Mouse (Mus musculus) stomach, postnatal 0 days (tissue): ENCODE measurements around the gene Rpl24. TPM values are rescaled to one million over a fixed set of nuclear protein-coding genes. Genes with fewer than 3 reads are reported as not detected.

Experiments used
- ATAC-seq: fragments of 200-750 bp; cut with Nextera tagmentation; 2 replicates; pipeline ENCODE4 v1.8.0; 2017; ENCODE audit not compliant: low FRiP score, low TSS enrichment
- DNase-seq: peaks from one replicate; pipeline ENCODE4 v3.0.0-alpha.2; 2016; ENCODE audit warnings: low spot score
- H3K27ac ChIP-seq: fragments of 300-500 bp; sonication (generic); replicated peaks from 2 replicates; pipeline ENCODE4 v1.5.1; 2014; ENCODE audit warnings: mild to moderate bottlenecking, control low read depth
- H3K27me3 ChIP-seq: fragments of 300-500 bp; sonication (generic); 2 replicates; pipeline ENCODE4 v1.6.1; 2014; ENCODE audit warnings: low read length; ENCODE audit not compliant: control insufficient read depth, insufficient read depth
- H3K36me3 ChIP-seq: fragments of 300-500 bp; sonication (generic); 2 replicates; pipeline ENCODE4 v1.6.1; 2014; ENCODE audit warnings: low read length, mixed read lengths; ENCODE audit not compliant: control insufficient read depth, insufficient read depth
- H3K4me1 ChIP-seq: fragments of 300-500 bp; sonication (generic); replicated peaks from 2 replicates; pipeline ENCODE4 v1.6.1; 2014; ENCODE audit warnings: antibody characterized with exemption; ENCODE audit not compliant: control insufficient read depth, insufficient read depth
- H3K4me2 ChIP-seq: fragments of 300-500 bp; sonication (generic); replicated peaks from 2 replicates; pipeline ENCODE4 v1.6.1; 2014; ENCODE audit warnings: low read depth, mild to moderate bottlenecking, control low read depth, moderate library complexity
- H3K4me3 ChIP-seq: fragments of 300-500 bp; sonication (generic); 2 replicates; pipeline ENCODE4 v1.5.1; 2014; ENCODE audit warnings: low read depth, low read length, control low read depth
- H3K9ac ChIP-seq: fragments of 300-500 bp; sonication (generic); 2 replicates; pipeline ENCODE4 v1.6.1; 2014; ENCODE audit warnings: mild to moderate bottlenecking, low read length, control low read depth, mixed read lengths
- H3K9me3 ChIP-seq: fragments of 300-500 bp; sonication (generic); 2 replicates; pipeline ENCODE4 v1.6.1; 2016; ENCODE audit warnings: low read length; ENCODE audit not compliant: control insufficient read depth
- CTCF ChIP-seq: IDR thresholded peaks from 2 replicates; pipeline ENCODE4 v1.5.1; 2016; ENCODE audit warnings: antibody characterized with exemption, low read depth, mild to moderate bottlenecking, moderate library complexity
- EP300 ChIP-seq: optimal IDR thresholded peaks from 2 replicates; pipeline ENCODE3; 2016; ENCODE audit warnings: antibody characterized with exemption
- WGBS: fragments of 180-500 bp; shearing (Covaris S2); extraction: QIAGEN DNeasy Blood & Tissue Kit; methylation state at CpG from one replicate; pipeline ENCODE4 v1.1.7; 2014; 5-methylcytosine and 5-hydroxymethylcytosine counted together
- polyA plus RNA-seq: library from polyadenylated mRNA; unstranded; fragments of >200 nt; fragmentation: Nextera tagmentation; extraction: Ambion mirVana; gene quantifications from 2 replicates; pipeline ENCODE4 v1.2.1, GENCODE M21; 2015

Gene Rpl24
- polyA plus RNA-seq, 1 experiment from 2014 or later, result 770 TPM

DNA sequence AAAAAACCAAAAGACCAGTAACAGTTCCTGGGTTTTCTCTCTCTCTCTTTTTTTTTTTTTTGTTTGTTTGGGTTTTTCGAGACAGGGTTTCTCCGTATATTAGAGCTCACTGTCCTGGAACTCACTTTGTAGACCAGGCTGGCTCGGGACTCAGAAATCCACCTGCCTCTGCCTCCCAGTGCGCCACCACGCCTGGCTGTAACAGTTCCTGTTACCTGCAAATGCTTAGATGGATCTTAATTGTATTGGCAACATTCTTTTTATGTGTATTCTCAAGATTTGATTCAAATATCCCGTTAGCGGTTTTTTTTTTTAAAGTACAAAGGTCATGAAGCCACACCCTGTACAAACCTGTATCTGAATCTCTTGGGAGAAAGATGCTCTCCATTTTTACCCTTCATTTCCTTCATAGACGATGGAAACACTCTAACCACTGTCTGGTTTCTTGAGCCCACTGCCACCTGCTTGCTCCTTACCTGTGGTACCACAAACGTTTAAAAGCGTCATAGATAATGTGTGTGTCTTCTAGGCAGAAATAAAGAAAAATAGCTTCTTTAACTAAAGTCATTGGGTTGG, 6.6 kb downstream of the Rpl24 start:
- H3K9ac ChIP-seq, result peak overlapping the region; percentile 54; the same call in 1 of the 2 replicates
- 44% methylated on average over 10 of the region's 10 CpGs for WGBS
- no peaks in the 10 kb centered on the region for H3K9me3 ChIP-seq
- TF ChIP-seq EP300, result no peak
- TF ChIP-seq CTCF, result no peak
- H3K4me3 ChIP-seq, result peak overlapping the region; percentile 100
- no peaks in the 10 kb centered on the region for H3K4me1 ChIP-seq
- peak overlapping the region; percentile 74 for H3K27ac ChIP-seq
- peak overlapping the region; percentile 64 for H3K4me2 ChIP-seq
- DNase-seq (no peak), ATAC-seq (no peak)
- no peaks in the 10 kb centered on the region for H3K27me3 ChIP-seq
- H3K36me3 ChIP-seq, result peaks cover 14% of the 10 kb centered on the region

DNA sequence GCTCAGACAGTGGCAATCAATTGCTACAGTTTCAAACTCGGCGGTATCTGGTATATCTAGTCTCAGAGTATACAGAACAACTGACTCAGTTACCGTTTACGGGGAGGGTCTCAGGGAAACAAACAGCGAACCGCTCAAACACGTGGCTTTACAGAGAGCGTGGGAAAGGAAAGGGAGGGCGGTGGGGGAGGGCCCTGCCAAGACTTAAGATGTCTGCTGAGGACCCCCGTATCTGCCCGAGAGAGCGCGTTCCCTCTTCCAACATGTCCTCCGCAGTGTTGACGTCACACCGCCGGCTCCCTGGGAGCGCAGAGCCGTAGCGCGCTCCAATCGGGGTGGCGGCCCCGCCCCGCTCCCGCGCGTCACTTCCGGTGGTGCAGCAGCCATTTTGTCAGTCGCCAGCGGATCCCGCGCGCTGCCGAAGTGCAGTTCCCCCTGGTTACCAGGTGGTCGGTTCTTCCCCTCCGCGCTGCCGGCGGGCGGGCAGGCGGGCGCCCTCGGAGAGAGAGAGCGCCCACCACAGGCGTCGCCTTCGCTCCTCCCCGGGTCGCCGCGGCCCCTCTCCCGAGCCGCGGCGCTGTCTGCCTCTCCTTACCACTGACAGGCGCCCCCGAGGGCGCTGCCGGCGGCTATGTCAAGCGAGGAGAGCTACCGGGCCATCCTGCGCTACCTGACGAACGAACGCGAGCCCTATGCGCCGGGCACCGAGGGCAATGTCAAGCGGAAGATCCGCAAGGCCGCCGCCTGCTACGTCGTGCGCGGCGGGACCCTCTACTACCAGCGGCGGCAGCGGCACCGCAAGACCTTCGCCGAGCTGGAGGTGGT, 7.6 kb downstream of the Rpl24 start, which contains the start of gene Zbtb11:
Zbtb11 (plus strand) TSS at position 453 of the 825 bp plus-strand sequence.
- peak within 1 kb of the TSS; percentile 100 for H3K4me3 ChIP-seq
- no peaks in the 10 kb centered on the region for H3K27me3 ChIP-seq
- H3K36me3 ChIP-seq, result peaks cover 14% of the 10 kb centered on the region
- peak within 1 kb of the TSS; percentile 68 for H3K4me2 ChIP-seq
- peak; percentile 97 for ATAC-seq
- peak within 1 kb of the TSS; percentile 97 for H3K9ac ChIP-seq
- H3K9me3 ChIP-seq, result no peaks in the 10 kb centered on the region
- under 1% methylated on average over 70 of the region's 86 CpGs for WGBS
- peak; percentile 41 for TF ChIP-seq CTCF
- TF ChIP-seq EP300, result no peak
- peak within 1 kb of the TSS; percentile 97 for H3K27ac ChIP-seq
- no peaks in the 10 kb centered on the region for H3K4me1 ChIP-seq
- peak; percentile 100 for DNase-seq

DNA sequence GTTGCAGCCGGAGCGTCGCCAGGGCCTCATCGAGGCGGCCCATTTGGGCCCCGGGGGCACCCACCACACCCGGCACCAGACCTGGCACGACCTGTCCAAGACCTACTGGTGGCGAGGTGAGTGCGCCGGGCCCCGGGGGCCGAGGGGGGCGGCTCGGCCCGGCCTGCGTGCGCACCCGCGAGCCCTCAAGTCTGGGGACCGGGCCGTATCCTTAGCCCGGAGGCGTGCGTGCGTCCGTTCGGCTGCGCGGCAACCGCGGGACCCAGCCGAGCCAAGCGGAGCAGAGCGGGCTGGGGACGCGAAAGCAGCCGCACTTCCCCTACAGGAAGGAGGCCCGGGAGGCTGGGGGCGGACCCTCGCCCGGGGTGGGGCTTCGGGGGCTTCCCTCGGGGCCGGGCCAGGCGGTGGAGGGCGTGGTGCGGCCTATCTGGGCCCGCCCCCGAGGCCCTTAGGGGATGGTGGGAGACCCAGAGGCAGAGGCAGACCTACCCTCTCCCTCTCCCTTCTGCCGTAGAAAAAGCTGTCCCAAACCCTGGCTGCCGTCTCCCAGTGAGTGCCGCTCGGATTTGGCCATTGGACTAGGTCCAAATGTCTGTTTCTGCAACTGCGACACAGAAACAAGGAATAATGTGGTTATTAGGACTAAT, 8.3 kb downstream of the Rpl24 start:
- ATAC-seq, result peak; percentile 91
- no peak for TF ChIP-seq EP300
- no peak for TF ChIP-seq CTCF
- under 1% methylated on average over 49 of the region's 55 CpGs for WGBS

DNA sequence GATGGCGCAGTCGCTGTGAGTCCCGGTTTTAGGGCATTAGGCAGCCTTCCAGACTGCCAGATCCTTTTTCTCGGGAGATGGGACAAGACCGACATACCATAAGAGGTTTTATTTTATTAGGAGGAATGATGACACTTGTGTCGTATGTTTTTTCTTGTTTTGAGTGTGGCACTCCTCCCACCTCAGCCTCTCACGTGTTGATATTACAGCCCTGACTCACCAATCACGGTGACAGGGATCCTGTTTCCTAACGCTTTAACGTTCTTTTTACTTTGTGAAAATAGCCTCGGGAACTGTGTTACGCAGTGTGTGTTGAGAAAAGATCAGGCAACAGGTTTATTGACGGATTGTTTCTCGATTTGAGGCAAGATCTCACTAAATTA, 8.8 kb downstream of the Rpl24 start:
- DNase-seq (peak; percentile 57), ATAC-seq (peak; percentile 48)
- no peaks in the 10 kb centered on the region for H3K9me3 ChIP-seq
- peak overlapping the region; percentile 68 for H3K4me2 ChIP-seq
- H3K4me3 ChIP-seq, result peak overlapping the region; percentile 100
- no peaks in the 10 kb centered on the region for H3K27me3 ChIP-seq
- peaks cover 14% of the 10 kb centered on the region for H3K36me3 ChIP-seq
- peak overlapping the region; percentile 97 for H3K27ac ChIP-seq
- TF ChIP-seq CTCF, result no peak
- no peak for TF ChIP-seq EP300
- H3K4me1 ChIP-seq, result no peaks in the 10 kb centered on the region
- under 1% methylated on average over 14 of the region's 14 CpGs for WGBS
- peak overlapping the region; percentile 97 for H3K9ac ChIP-seq

More for the DNA sequence above, 8.3 kb downstream of the Rpl24 start:
- DNase-seq, result peak; percentile 95
- H3K4me2 ChIP-seq, result peak overlapping the region; percentile 68
- peaks cover 14% of the 10 kb centered on the region for H3K36me3 ChIP-seq
- peak overlapping the region; percentile 97 for H3K27ac ChIP-seq
- H3K4me1 ChIP-seq, result no peaks in the 10 kb centered on the region
- H3K9me3 ChIP-seq, result no peaks in the 10 kb centered on the region
- H3K27me3 ChIP-seq, result no peaks in the 10 kb centered on the region
- H3K4me3 ChIP-seq, result peak overlapping the region; percentile 100
- H3K9ac ChIP-seq, result peak overlapping the region; percentile 97

DNA sequence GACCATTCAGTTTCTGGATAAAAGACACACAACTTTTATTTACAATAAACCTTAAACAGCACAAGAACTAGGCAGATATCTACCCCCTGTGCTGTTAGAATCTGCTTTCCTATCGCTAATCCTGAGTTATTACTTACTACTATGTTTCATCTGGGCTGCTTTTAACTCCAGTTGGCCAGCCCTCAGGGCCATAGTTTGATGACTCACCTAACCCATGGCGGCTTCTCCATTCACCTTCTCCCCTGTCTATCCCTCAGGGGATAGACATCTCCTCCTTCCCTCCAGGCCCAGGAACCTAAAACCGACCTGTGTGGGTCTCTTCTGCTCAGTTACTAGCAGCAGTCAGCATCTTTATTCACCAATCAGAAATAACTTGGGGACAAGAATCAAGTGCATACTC, 19.9 kb downstream of the Rpl24 start:
- Histone ChIP-seq H3K27me3 (no peaks in the 10 kb centered on the region), H3K9me3 (no peaks in the 10 kb centered on the region), H3K36me3 (0 out of 2 replicates have a peak, but pooled peaks cover 6% of the 10 kb centered on the region), H3K27ac (no peak overlapping the region), H3K9ac (no peak overlapping the region), H3K4me1 (no peaks in the 10 kb centered on the region), H3K4me2 (no peak overlapping the region), H3K4me3 (no peak overlapping the region)
- ATAC-seq (no peak), DNase-seq (no peak)
- 91% methylated on average over 3 of the region's 3 CpGs for WGBS
- TF ChIP-seq CTCF (no peak), EP300 (no peak)

DNA sequence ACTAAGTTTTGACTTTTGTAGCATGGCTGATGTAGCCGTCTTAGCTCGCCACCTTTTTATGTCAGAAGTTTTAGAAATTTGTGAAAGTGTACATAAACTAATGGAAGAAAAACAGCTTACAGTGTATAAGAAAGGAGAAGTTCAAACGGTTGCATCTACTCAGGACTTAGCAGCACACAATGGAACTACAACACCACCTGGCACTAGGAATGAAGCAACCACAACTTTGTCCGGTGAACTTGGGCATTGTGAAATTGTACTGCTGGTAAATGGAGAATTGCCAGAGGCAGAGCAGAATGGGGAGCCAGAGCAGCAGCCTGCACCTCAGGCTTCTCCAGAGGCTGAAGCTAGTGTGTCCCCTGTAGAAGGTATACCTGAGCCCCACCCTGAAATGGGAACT, 24.2 kb downstream of the Rpl24 start:
- Histone ChIP-seq H3K27me3 (no peaks in the 10 kb centered on the region), H3K9ac (no peak overlapping the region), H3K36me3 (peaks cover 4% of the 10 kb centered on the region; the same call in 1 of the 2 replicates), H3K4me1 (no peaks in the 10 kb centered on the region), H3K4me2 (no peak overlapping the region), H3K9me3 (no peaks in the 10 kb centered on the region), H3K27ac (no peak overlapping the region), H3K4me3 (no peak overlapping the region)
- no peak for ATAC-seq
- TF ChIP-seq EP300 (no peak), CTCF (no peak)
- WGBS, result 89% methylated on average over 4 of the region's 4 CpGs
- no peak for DNase-seq
